Mouse (Mus musculus) fat pad, adult 2 months (tissue): ENCODE data around the gene Zmym2.
"Not testable (repeated sequence)": the region's sequence is repeated elsewhere in the genome, so short reads cannot be mapped to it uniquely, and the experiment has no call there.

ENCODE experiments used
- DNase-seq: peaks from one replicate; pipeline ENCODE4 v3.0.0-alpha.2; 2011; ENCODE audit warnings: low read depth, low spot score; ENCODE audit errors: extremely low read depth

Zmym2 gene

DNA sequence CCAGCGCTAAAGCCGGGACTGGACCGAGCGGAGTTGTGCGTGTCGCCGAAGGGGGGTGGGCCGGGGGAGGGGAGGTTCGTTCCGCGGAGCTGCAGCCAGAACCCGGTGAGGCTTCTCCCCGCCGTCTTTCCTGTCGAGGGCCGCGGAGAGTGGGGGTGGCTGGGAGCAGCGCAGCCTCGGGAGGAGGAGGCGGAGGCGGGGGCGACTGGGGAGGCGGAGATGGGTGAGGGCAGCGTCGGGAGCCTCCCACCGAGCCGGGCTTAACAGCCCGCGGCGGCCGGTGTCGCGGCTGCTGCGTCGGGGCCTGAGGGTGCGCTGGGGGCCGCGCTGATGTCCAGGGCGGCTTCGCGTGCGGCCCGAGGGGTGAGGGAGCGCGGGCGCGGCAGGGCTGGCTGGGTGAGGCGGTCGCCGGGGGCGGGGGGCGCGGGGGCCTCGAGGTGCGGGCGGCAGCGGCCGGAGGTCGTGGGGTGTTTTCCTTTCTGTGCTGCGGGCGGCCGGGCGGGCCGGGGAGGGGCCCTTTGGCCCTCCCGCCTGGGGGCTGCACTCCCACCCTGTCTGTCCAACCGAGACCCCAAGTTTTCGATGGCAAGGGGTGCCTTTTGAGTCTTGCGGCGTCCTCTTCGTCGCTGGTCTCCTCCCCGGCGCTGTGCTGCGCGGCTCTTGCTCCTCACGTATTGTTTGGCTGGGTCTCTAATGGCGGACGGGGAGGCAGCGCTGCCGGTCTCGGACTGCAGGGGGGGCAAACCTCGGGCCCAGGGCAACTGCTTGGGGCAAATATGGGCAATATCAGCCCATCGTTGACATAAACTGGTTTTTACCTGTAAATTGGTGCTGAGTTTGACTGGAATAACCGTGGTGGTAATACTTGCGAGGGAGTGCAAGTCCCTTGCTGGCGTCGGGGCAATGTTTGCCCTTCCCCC is at the start of gene Zmym2:
Zmym2 (plus strand) TSS at position 60 of the 920 bp plus-strand sequence.
- DNase-seq, result not testable (repeated sequence)

GRCm38 (mm10) chr14:56844033-56844432 is 42.4 kb upstream of the Zmym2 start:
- no peak for DNase-seq

DNA sequence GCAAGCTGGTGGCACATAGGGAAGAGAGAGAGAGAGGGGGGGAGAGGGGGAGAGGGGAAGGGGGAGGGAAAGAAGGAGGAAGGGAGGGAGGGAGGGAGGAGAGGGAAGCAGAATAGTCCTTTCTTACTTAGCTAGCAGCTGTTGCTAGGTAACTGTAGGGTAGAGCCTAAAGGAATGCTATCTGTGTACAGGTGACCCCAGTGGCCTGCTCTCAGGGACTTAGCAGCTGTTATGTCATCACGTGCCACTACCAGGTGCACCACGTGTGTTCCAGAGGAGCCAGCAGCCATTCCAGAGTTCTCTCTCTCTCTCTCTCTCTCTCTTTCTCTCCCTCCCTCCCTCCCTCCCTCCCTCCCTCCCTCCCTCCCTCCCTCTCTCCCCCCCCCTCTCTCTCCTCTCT is 41.9 kb upstream of the Zmym2 start:
- no peak for DNase-seq

DNA sequence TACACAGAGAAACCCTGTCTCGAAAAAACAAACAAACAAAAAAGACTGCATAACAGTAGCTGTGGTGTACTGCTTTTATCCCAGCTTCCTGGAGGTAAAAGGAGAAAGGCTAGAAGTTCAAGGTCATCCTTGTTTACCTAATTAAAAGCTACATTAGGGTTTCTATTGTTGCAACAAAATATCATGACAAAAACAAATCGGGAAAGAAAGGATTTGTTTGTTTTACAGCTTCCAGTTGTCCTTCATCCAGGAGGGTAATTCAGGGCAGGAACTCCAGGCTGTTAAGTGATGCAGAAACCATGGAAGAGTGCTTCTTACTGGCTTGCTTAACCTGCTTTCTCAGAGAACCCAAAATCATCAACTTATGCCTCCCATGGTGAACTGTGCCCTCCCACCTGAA is 38.1 kb upstream of the Zmym2 start:
- no peak for DNase-seq

DNA sequence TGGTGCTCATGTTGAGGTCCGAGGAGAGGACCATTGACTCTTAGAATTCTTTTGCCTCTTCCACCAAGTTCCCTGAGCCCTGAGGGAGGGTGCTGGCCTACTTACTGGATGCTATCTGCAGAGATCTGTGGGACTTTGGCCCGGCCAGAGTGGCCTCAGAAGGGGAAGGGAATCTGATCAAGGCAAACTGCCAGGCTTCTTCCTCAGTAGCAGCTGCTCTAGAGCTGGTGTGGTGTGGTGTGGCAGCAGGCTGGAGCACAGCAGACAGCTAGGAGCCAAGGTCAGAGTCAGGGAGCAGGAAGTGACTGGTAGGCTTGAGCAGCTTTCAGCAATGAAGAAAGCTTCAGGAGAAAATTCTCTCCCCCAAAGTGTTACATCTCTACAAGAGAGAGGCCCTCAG is 36.8 kb upstream of the Zmym2 start:
- DNase-seq, result no peak

- no peak for DNase-seq
Observed at GRCm38 (mm10) chr14:56864041-56864440, 22.4 kb upstream of the Zmym2 start.

- DNase-seq, result no peak
Observed at GRCm38 (mm10) chr14:56864641-56865040, 21.8 kb upstream of the Zmym2 start.

- not testable (repeated sequence) for DNase-seq
Observed at GRCm38 (mm10) chr14:56865112-56865511, 21.3 kb upstream of the Zmym2 start.

DNA sequence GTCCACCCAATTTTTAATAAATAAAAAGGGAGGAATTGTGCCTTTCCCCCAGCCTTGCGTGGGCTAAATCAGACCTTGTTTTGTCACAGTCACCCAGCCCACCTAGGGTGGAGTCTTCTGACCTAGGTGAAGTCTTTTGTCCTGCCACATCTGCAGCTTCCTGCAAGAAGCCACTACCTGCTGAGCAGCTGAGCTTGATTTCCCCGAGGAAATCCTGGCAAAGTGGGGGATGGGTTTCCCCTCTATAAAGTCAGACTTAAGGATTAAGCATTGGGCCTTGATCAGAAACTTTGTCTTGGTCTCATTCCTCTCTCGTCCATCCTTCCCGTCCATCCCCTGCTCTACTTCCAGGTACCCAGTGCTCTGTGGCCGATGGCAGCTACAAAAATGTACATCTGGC is 12.9 kb upstream of the Zmym2 start:
- DNase-seq, result no peak

DNA sequence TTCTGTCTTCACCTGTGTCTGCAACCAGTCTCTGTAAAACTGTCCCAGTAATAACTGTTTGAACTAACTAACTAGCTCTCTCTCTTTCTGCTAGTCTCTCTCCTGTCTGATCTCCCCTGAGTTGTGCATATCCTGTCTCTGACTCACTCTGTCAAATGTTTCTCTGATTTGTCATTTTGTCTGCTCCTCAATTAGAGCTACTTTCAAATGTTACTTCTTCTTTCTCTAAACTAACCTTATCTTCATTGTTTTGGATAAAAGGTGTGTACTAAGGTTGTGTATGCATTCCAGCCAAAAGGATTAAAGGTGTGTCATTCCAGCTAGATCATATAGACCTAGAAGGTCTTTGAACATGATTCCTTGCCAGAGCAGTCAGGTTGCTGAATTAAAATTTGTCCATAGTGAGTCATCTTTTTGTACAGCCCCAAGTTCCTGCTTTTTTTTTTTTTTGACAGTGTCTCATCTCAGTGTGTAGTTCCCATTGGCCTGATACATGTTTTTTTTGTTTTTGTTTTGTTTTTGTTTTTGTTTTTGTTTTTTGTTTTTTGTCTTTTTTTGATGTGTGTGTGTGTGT is 10.8 kb upstream of the Zmym2 start:
- no peak for DNase-seq

GRCm38 (mm10) chr14:56881271-56881670 is 5.2 kb upstream of the Zmym2 start:
- no peak for DNase-seq

GRCm38 (mm10) chr14:56883431-56883830 is 3.0 kb upstream of the Zmym2 start:
- no peak for DNase-seq

DNA sequence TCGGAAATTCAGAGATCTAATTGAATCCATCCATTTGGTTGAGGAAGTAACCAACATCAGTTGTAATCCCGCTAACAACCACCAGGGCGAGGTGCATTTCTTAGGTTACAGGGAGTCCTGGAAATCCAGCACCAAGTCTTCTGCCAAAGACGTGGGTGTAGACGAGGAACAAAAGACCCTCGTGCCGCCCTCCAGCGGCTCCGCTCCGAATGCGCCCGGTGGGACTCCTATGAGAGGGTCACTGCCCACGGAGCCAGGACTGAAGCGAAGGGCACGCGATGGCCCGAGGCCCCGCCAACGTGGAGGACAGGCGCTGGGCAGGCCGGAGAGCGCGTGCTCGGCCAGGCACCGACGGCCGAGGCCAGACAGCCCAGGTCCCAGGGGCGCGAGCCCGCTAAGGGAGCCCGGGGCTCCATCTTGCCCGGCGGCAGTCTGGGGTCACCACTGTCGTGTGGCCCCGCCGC is 1.1 kb upstream of the Zmym2 start:
- DNase-seq, result no peak

GRCm38 (mm10) chr14:56885986-56886593 is 363 bp upstream of the Zmym2 start:
- DNase-seq, result not testable (repeated sequence)

- DNase-seq, result no peak
Observed at GRCm38 (mm10) chr14:56887514-56887880, 1.0 kb downstream of the Zmym2 start.

DNA sequence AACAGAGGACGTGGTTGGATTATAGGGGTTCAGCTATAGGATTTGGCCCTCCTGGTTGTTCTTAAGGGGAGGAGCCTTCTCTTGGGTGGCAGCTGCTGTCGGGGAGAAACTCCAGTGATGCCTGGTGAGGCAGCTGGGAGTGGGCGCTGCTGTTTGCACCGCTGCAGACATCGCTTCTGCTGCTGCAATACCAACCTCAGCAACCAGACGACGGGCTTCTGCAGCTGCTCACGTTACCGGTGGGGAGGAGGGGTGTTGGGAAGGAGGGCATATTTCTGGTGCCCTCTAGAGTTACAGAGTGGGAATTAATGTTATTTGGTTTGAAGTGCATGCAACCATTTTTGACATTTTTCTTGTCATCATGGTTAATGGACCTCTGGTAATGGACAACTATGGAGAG is 1.4 kb downstream of the Zmym2 start:
- DNase-seq, result no peak

DNA sequence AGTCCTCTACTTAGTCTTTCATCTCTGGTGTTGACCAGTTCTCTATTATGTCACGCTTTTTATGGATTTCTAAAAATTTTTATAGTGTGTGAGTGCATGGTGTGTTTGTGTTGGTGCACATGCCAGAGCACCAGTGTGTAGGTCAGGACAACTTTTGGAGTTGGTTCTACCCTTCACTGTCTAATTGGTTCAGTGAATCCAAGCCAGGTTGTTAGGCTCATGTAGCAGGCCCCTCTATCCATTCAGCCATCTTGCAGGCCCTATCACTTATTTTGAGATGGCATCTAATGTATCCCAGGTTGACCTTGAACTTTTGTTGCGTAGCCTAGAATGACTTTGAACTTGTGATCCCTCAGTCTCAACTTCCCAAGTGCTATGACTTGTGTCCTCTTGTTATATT is 2.0 kb downstream of the Zmym2 start:
- no peak for DNase-seq

- no peak for DNase-seq
Observed at GRCm38 (mm10) chr14:56894417-56894816, 8.0 kb downstream of the Zmym2 start.

DNA sequence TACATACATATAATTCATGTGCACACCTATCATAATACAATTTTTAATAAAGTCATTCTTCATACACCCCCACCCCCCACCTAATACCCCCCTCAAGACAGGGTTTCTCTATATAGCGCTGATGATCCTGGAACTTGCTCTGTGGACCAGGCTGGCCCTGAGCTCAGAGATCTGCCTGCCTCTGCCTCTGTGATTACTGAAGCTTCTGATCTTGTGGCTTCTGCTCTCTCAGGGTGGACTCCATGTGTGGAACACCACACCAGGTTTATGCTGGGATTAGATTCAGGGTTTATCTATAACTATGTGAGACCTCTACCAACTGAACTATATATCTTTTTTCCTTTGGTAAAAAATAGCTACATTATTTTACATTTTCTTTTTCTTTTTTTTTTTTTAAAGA is 10.1 kb downstream of the Zmym2 start:
- no peak for DNase-seq

GRCm38 (mm10) chr14:56897475-56897874 is 11.0 kb downstream of the Zmym2 start:
- DNase-seq, result no peak

GRCm38 (mm10) chr14:56899656-56900055 is 13.2 kb downstream of the Zmym2 start:
- no peak for DNase-seq

DNA sequence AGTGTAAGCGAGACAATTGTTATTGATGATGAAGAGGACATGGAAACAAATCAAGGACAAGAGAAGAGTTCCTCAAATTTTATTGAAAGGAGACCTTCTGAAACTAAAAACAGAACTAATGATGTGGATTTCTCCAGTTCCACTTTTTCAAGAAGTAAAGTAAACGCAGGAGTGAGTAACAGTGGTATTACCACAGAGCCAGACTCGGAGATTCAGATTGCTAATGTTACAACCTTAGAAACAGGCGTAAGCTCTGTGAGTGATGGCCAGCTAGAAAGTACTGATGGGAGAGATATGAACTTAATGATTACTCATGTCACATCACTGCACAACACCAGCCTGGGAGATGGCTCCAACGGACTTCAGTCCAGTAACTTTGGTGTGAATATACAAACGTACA is 16.6 kb downstream of the Zmym2 start:
- no peak for DNase-seq
